Mouse (Mus musculus) megakaryocyte-erythroid progenitor cell, adult 5-6 weeks (primary cell): ENCODE data around the gene Ydjc. TPM values are rescaled to one million over a fixed set of nuclear protein-coding genes. Genes with fewer than 3 reads are reported as not detected.
"Not testable (repeated sequence)": the region's sequence is repeated elsewhere in the genome, so short reads cannot be mapped to it uniquely, and the experiment has no call there.

ENCODE experiments used
- ATAC-seq: replicated peaks from 2 replicates; pipeline ENCODE4 v1.8.0; 2016; ENCODE audit warnings: mild to moderate bottlenecking, inconsistent platforms; ENCODE audit not compliant: severe bottlenecking, poor library complexity, low FRiP score, low TSS enrichment
- total RNA-seq, 2 experiments: library from RNA; stranded (forward) in 1 of 2; stranded (reverse) in 1 of 2; fragments of 200-1000, 215-1000 nt in 1 of 2; fragments of >200 nt in 1 of 2; fragmentation: Nextera tagmentation in 1 of 2; gene quantifications; 2 replicates each; pipeline ENCODE4 v1.2.3; 2014 to 2017

The Ydjc gene
- total RNA-seq, 2 experiments from 2014 or later: 11.4 to 13.3 TPM

DNA sequence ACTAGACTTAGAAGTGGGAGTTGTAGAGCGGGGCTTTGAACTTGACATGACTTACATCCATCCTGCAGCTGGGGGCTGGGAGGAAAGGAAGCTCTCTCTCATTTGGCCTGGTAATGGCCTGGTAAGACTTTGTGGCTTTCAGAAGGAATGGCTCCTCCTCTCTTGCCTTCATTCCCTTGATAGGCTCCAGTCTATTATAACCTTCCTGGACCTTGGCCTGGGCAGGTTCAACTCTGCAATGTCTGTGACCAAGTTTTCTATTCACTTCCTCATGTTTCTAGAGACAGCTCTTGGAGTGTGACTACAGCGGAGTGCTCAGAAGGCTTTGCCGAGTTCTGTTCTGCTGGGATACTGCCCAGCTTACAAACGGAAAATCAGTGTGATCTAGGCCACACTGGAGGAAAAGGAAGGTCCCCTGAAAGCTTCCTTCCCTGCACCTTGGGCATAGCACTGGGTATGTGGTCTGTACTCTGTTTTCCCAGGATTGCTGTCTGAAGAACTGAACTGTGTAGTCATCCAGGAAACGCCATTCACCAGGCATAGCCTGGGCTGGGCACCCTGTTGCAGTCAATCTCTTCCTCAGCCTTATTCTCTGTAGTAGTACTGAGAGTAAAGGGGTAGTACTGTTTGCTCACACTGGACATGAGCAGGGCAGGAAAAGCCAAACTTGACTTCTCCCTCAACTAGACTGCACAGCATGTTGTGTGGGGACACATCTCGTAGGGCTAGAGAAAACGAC, 6.3 kb downstream of the Ydjc start:
- ATAC-seq: no peak

GRCm38 (mm10) chr16:17151874-17152273, 7.5 kb downstream of the Ydjc start:
- ATAC-seq: no peak

DNA sequence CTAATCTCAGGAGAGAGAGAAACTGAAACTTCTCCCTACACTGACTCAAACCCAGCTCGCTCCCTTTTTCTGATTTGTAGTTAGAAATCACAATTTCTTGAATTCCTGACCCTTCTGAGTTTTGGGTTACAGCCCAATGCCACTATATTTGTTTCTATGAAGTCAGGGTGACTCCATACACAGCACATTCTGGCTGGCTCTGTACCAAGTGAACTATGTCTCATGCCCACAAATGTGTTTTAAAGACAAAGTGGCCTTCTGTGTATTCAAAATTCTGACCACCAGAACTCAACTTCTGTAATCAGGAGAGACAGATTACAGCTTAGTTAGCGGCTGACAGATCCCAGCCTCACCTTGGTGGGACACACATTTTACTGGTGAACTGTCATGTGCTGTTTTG, 9.9 kb downstream of the Ydjc start:
- no peak for ATAC-seq

DNA sequence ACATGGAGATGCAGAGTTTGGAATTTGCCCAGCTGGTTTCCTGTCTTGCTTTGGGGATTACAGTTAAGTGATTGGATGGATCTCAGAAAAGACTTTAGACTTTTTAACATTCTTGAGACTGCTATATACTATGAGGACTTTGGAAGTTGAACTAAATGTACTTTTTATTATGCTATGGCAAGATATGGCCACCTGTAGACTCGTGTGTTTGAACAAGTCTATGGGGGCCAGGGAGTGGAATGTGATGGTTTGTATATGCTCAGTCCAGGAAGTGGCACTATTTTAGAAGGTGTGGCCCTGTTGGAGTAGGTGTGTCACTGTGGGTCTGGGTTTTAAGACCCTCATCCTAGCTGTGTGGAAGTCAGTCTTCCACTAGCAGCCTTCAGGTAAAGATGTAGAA, 21.1 kb downstream of the Ydjc start:
- not testable (repeated sequence) for ATAC-seq

GRCm38 (mm10) chr16:17167179-17167578, 22.8 kb downstream of the Ydjc start:
- ATAC-seq: no peak

DNA sequence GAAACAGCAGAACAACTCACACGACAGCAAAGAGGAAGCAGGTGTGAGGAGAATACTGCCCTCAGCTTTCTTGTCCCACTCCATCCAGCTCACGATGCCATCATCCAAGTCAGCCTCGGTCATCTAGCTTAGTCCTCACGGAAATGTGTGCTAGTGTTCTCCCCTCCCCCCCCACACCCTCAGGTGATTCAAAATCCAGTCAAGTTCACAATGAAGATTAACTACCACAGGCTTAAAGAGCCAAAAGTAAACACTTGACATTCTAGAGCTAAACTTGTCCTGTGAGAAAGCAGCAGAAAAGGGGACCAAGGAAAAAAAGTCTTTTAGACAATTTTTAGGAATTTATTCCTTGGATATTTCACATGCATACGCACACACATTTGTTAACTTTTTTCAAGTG, 23.6 kb downstream of the Ydjc start:
- ATAC-seq: no peak

GRCm38 (mm10) chr16:17175765-17176164, 31.3 kb downstream of the Ydjc start:
- ATAC-seq: no peak

DNA sequence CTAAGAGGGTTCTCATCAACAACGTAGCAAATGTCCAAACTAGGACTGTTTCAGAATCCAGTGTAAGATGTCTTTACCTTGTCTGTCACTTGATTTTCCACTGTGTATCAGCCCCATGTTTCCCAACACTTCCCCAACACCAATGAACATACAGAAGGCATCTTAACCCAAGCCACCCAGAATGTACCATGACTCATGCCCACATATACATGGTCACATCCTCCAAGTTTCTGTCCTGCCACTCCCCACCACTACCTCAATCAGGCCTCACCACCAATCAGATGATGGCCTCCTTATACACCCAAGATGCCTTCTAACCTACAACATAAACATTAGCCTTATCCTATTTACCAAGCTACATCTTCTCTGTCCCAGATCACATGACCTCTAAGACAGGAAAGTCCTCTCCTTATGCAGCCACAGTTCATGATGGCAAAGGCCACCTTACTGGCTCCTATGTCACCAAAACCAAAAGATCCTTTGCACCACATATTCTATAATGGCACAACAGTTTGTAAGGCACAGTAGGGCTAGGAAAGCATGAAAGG, 33.3 kb downstream of the Ydjc start:
- no peak for ATAC-seq

DNA sequence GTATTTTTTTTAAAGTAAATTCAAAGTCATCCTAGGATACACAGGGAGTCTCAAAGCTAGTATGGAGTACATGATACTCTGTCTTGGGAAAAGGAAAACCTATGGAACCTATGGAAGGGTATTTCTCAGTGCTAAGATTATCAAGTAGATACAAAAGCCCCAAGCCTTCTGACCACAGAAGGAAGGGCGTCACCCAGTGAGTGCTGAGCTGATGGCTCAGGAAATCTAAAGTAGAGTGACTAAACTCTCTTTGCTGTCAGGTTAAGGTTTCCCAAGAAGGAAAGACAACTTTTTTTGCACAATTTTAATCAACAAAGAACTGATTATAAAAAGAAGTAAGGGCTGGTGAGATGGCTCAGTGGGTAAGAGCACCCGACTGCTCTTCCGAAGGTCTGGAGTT, 35.3 kb downstream of the Ydjc start:
- ATAC-seq: no peak

DNA sequence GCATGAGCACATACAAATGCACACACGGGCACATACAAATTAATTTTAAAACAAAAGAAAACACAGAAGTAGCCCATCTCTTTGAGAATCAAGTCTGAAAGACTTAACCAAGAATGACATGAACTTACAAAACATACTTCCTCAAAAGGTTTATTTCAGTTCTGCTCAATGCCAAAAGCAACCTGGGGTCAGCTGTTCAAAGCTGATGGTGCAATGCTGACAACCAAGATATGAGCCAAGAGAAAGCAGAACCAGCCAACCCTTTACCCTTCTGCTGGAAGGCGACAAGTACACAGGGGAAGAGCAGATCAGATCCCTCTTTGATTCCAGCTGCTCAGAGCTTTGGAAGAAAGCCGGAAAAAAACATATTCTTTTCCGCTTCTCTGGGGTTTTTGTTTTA, 37.0 kb downstream of the Ydjc start:
- no peak for ATAC-seq

DNA sequence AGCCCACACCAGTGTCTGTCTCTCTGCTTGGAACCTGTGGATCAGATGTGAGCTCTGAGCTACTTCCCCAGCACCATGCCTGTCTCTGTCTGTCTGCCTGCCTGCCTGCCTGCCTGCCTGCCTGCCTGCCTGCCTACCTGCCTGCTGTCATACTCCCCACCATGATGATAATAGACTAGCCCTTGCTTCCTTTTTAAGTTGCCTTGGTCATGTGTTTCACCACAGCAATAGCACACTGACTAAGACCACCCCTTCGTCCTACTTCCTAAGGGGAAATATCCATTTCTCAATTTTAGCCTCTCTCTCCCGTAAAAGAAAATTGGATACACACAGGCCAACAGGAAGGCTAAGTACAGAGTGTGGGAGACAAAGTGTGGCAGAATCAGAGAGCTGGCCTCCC, 37.7 kb downstream of the Ydjc start:
- no peak for ATAC-seq

DNA sequence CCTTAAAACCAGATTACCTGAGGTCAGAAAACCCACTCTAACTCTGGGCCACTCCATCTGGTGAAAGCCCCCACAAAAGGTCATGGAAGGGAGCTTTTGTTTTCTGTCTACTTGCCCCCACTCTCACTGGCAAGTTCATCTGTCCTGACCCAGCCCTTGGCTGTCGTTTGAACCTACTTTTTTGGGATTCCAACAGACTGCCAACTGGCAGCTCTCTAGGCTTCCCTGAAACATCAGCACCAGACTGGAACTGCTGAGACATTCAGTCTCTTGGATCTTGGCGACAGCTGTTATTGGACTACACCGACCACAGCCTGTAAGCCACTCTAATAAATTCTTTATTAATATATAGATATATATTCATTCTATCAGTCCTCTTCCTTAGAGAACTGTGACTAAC, 38.6 kb downstream of the Ydjc start:
- no peak for ATAC-seq

DNA sequence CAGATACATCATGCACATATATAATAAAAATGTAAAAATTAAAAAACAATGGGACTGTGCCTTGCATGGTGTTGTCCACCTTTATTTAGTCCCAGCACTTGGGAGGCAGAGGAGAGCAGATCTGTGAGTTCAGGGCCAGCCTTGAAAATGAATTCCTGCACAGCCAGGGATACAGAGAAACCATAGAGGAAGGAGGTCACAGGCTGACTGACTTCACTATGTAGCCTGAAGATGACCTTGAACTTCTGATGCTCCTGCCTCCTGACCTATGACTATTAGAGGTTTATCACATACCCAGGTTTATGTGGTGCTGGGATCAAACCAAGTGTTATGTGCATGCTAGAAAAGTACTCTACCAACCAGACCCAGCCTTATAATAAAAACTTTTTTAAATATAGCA, 41.1 kb downstream of the Ydjc start:
- no peak for ATAC-seq

DNA sequence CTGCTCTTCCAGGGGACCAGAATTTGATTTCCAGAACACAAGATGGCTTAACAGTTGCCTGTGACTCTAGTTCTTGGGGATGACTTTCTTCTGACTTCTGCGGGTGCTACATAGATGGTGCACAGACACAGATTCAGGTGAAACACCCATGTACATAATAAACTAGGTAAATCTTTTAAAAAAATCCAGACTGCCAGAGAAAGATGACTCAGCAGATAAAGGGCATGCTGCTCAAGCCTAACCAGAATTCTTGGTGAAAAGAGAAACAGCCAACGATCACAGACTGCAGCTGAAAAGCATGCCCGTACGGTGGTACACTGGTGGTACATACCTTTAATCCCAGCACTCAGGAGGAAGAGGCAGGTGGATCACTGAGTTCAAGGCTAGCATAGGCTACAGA, 49.4 kb downstream of the Ydjc start:
- no peak for ATAC-seq

DNA sequence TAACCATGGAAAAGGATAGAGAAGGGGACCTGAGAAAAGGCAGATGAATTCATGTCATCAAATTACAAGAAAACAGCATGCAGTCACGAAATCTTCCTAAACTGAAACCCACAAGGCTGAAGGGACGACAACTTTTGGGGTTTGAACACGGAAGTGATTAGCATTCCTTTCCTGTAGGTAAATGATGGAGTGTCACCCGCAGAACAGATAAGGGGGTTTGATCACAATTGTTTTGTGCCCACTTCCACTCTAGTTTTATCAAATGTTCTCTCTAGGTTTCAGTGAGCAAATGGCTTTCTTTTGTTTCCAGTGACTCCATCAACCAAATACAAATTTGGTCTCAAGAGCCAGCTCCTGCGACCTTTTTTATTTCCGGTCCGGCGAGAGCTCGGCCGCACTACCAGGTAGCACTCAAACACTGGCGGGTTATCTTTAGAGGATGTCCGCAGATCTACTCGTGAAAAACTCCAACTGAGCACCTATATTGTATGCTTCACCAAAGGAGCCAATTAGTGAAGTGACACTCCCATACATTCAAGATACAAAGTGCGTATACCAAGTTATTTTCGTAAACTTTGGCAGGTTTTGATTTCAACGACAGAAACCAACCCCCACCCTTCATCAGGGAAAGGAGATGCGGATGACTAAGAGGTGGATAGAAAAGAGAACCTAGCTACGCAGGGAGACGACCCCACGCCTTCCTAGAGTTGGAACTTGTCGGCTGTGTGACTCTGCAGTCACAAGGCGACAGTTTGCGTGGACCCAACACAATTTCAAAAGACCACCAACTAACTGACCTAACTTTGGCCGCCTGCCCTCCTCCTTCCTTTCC, 55.9 kb downstream of the Ydjc start:
- ATAC-seq: no peak

GRCm38 (mm10) chr16:17200953-17201707, 56.7 kb downstream of the Ydjc start:
- peak; percentile 71 for ATAC-seq

GRCm38 (mm10) chr16:17201977-17202376, 57.6 kb downstream of the Ydjc start:
- ATAC-seq: peak; percentile 66

- no peak for ATAC-seq
These were observed 58.1 kb downstream of the Ydjc start, which contains the start of gene Ube2l3 for GRCm38 (mm10) chr16:17202549-17202948. TSS of gene Ube2l3 (minus strand) at chr16:17202649.

DNA sequence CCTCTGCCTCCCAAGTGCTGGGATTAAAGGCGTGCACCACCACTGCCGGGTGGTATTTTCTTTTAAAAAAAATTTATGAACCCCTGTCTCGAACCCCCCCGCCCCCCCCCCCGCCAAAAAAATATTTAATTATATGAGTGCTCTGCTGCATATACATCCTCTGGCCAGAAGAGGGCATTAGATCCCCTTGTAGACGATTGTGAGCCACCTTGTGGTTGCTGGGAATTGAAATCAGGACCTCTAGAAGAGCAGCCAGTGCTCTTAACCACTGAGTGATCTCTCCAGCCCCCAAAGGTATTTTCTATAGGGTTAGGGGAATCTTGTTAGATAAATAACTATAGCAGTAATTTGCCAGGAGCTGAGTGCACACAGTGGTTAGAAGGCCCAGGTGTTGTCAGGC, 60.6 kb downstream of the Ydjc start:
- ATAC-seq: no peak
